ENCODE assay signal across 24 mouse cellular contexts in the genomic region with DNA sequence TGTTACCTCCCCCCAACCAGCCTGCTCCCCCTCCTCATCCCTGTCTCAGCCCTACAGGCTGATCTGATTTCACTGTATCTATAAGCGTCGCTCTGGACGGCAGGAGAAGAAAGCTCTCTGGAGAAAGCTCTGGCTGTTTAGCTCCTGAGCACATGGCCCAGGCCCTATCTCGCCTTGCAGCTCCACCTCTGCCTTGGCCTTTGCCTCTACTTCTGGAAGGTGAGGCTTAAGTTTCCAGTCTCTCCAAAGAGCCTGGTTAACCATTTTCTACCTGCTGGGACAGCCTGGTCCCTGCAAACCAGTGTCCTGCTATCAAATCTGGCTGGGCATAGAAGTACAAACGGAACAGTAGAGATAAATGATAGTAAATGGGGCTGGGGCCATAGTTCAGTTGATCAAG. TPM values are rescaled to one million over a fixed set of nuclear protein-coding genes. Genes with fewer than 3 reads are reported as not detected.
DNase-seq lines count a peak whose midpoint lies in the region; ATAC-seq and TF ChIP-seq lines count a peak whose summit lies in the region.
"Had no signal": no experiment of that assay in that cellular context is flagged by ENCODE, and none has a peak within 500 bp of the region (broad histone marks: within the 10 kb centered on the region; RNA-seq: fewer than 3 reads in every experiment).

No protein-coding gene starts in this region.

- DNase-seq in kidney, postnatal 0 days (ENCODE audit: low spot score): no peak
- no peak for DNase-seq in kidney, postnatal 4 days
- DNase-seq in limb, embryonic 14.5 days (ENCODE audit: low spot score): no peak
- peak; percentile 50 for DNase-seq in yolk sac, embryonic 10.5 days (ENCODE audit: low spot score)
- no peak for DNase-seq in right cerebral cortex, adult 18-20 months
- DNase-seq in adrenal gland, adult (ENCODE audit: inconsistent age in 2 of 2, low spot score in 1 of 2): no peak
- DNase-seq: adrenal gland, adult 8-10 months; cerebellum, adult 18-20 months; cerebellum, postnatal 14 days; gastrocnemius, postnatal 25 days; heart, adult 2 months; heart, postnatal 36 days; kidney, postnatal 14 days; liver, postnatal 0 days; right cerebral cortex, postnatal 14 days; thymus, adult 18-20 months; thymus, postnatal 4 days had no signal

- 0 out of 2 replicates have a peak, but pooled peaks have one; percentile 12 for ATAC-seq in kidney, postnatal 0 days (replicated peaks; ENCODE audit: low FRiP score, low read depth)
- ATAC-seq in intestine, embryonic 15.5 days: peak; percentile 88
- no peak for ATAC-seq in limb, embryonic 14.5 days (ENCODE audit: low FRiP score, low read depth)
- ATAC-seq: inflammation-experienced regulatory T-cells, adult 6 months; liver, postnatal 0 days; midbrain, embryonic 13.5 days had no signal

- H3K9ac ChIP-seq in kidney, postnatal 0 days (ENCODE audit: low read depth, low read length): no peak overlapping the region
- H3K9ac ChIP-seq in intestine, embryonic 15.5 days: no peak overlapping the region
- no peak overlapping the region for H3K9ac ChIP-seq in limb, embryonic 14.5 days (ENCODE audit: low read depth, low read length, severe bottlenecking)
- H3K9ac ChIP-seq: forebrain, embryonic 12.5 days; heart, embryonic 15.5 days; hindbrain, embryonic 14.5 days; liver, postnatal 0 days; midbrain, embryonic 13.5 days had no signal

- no peak overlapping the region for H3K4me3 ChIP-seq in kidney, postnatal 0 days (replicated peaks; ENCODE audit: low read depth, low read length)
- H3K4me3 ChIP-seq in intestine, embryonic 15.5 days (replicated peaks): no peak overlapping the region
- H3K4me3 ChIP-seq in limb, embryonic 14.5 days (replicated peaks; ENCODE audit: low read length): no peak overlapping the region
- H3K4me3 ChIP-seq: forebrain, embryonic 12.5 days; heart, adult 2 months; heart, embryonic 15.5 days; midbrain, embryonic 13.5 days had no signal

- no peak overlapping the region for H3K4me2 ChIP-seq in kidney, postnatal 0 days (ENCODE audit: low read length)
- H3K4me2 ChIP-seq in intestine, embryonic 15.5 days (replicated peaks): 0 out of 2 replicates have a peak overlapping the region, but pooled peaks have one; percentile 6
- H3K4me2 ChIP-seq in limb, embryonic 14.5 days (replicated peaks; ENCODE audit: low read depth, low read length, severe bottlenecking): no peak overlapping the region
- H3K4me2 ChIP-seq: forebrain, embryonic 12.5 days; heart, embryonic 15.5 days; hindbrain, embryonic 14.5 days; midbrain, embryonic 13.5 days had no signal

- H3K9me3 ChIP-seq in kidney, postnatal 0 days (replicated peaks; ENCODE audit: low read length): no peaks in the 10 kb centered on the region
- H3K9me3 ChIP-seq in intestine, embryonic 15.5 days: no peaks in the 10 kb centered on the region
- no peaks in the 10 kb centered on the region for H3K9me3 ChIP-seq in limb, embryonic 14.5 days (ENCODE audit: control insufficient read depth, low read length)
- H3K9me3 ChIP-seq: forebrain, embryonic 12.5 days; heart, embryonic 15.5 days; midbrain, embryonic 13.5 days had no signal

- WGBS in kidney, postnatal 0 days: 28% methylated on average over 5 of the region's 5 CpGs
- 50% methylated on average over 5 of the region's 5 CpGs for WGBS in intestine, embryonic 15.5 days
- 48% methylated on average over 5 of the region's 5 CpGs for WGBS in limb, embryonic 14.5 days

- TF ChIP-seq CTCF in kidney, postnatal 0 days (IDR thresholded peaks at IDR 0.05; ENCODE audit: low read depth): no peak

- no peak for TF ChIP-seq POLR2A in limb, embryonic 14.5 days (IDR thresholded peaks at IDR 0.05; ENCODE audit: borderline replicate concordance, extremely low read depth, insufficient read depth, insufficient read length)

- H3K27ac ChIP-seq in kidney, postnatal 0 days: no peak overlapping the region
- peak overlapping the region; percentile 71 for H3K27ac ChIP-seq in intestine, embryonic 15.5 days
- H3K27ac ChIP-seq in limb, embryonic 14.5 days (replicated peaks; ENCODE audit: low read depth, low read length): 0 out of 2 replicates have a peak overlapping the region, but pooled peaks have one; percentile 33
- H3K27ac ChIP-seq: forebrain, embryonic 12.5 days; heart, adult 2 months; heart, embryonic 15.5 days; hindbrain, embryonic 14.5 days; midbrain, embryonic 13.5 days had no signal

- no peaks in the 10 kb centered on the region for H3K36me3 ChIP-seq in kidney, postnatal 0 days (ENCODE audit: insufficient read depth, low read length)
- H3K36me3 ChIP-seq in intestine, embryonic 15.5 days: no peaks in the 10 kb centered on the region
- no peaks in the 10 kb centered on the region for H3K36me3 ChIP-seq in limb, embryonic 14.5 days (ENCODE audit: control insufficient read depth, insufficient read depth, low read length)
- H3K36me3 ChIP-seq: forebrain, embryonic 12.5 days; heart, embryonic 15.5 days; midbrain, embryonic 13.5 days had no signal

- no peaks in the 10 kb centered on the region for H3K4me1 ChIP-seq in kidney, postnatal 0 days (replicated peaks; ENCODE audit: insufficient read depth, low read length)
- peaks cover 10% of the 10 kb centered on the region for H3K4me1 ChIP-seq in intestine, embryonic 15.5 days (replicated peaks)
- H3K4me1 ChIP-seq in limb, embryonic 14.5 days (ENCODE audit: control insufficient read depth, insufficient read depth, low read length): peaks cover 24% of the 10 kb centered on the region
- H3K4me1 ChIP-seq: midbrain, embryonic 13.5 days had no signal

- H3K27me3 ChIP-seq in kidney, postnatal 0 days (ENCODE audit: insufficient read depth, low read length): no peaks in the 10 kb centered on the region
- H3K27me3 ChIP-seq in intestine, embryonic 15.5 days (replicated peaks): no peaks in the 10 kb centered on the region
- H3K27me3 ChIP-seq in limb, embryonic 14.5 days (ENCODE audit: control insufficient read depth, insufficient read depth, low read length): no peaks in the 10 kb centered on the region
- H3K27me3 ChIP-seq: forebrain, embryonic 12.5 days; heart, embryonic 15.5 days; midbrain, embryonic 13.5 days had no signal

RNA-seq across cellular contexts. Expression of a gene that starts 19.7 kb away (rescaled TPM):
- polyA plus RNA-seq in kidney, postnatal 0 days (2015; fragmentation: Nextera tagmentation; extraction: Ambion mirVana): 98.4 and 108 TPM in 2 replicates
- 67.1 and 77.3 TPM in 2 replicates for polyA plus RNA-seq in intestine, embryonic 15.5 days (2015; fragmentation: Nextera tagmentation; extraction: Ambion mirVana)
- polyA plus RNA-seq in limb, embryonic 14.5 days (2012; rRNA removed): 1.3 and 1.4 TPM in 2 replicates
- polyA plus RNA-seq in limb, embryonic 14.5 days (2014; fragmentation: Nextera tagmentation; extraction: Ambion mirVana): 0.14 and 0.40 TPM in 2 replicates
- polyA plus RNA-seq: C2C12; forebrain, embryonic 12.5 days; heart, adult 2 months; inflammation-experienced regulatory T-cells, adult 6 months; midbrain, embryonic 13.5 days had no signal

RNA-seq across cellular contexts. Expression of a gene that starts 22.2 kb away (rescaled TPM):
- 5.7 and 6.4 TPM in 2 replicates for polyA plus RNA-seq in kidney, postnatal 0 days (2015; fragmentation: Nextera tagmentation; extraction: Ambion mirVana)
- polyA plus RNA-seq in intestine, embryonic 15.5 days (2015; fragmentation: Nextera tagmentation; extraction: Ambion mirVana): 13.1 and 13.3 TPM in 2 replicates
- 134 and 171 TPM in 2 replicates for polyA plus RNA-seq in limb, embryonic 14.5 days (2012; rRNA removed)
- 34.1 and 40.5 TPM in 2 replicates for polyA plus RNA-seq in limb, embryonic 14.5 days (2014; fragmentation: Nextera tagmentation; extraction: Ambion mirVana)

RNA-seq across cellular contexts. Expression of a gene that starts 37.0 kb away (rescaled TPM):
- polyA plus RNA-seq in kidney, postnatal 0 days (2015; fragmentation: Nextera tagmentation; extraction: Ambion mirVana): 2.3 and 2.5 TPM in 2 replicates
- 48.8 and 71.7 TPM in 2 replicates for polyA plus RNA-seq in intestine, embryonic 15.5 days (2015; fragmentation: Nextera tagmentation; extraction: Ambion mirVana)
- polyA plus RNA-seq in limb, embryonic 14.5 days (2012; rRNA removed): 0.14 and 0.31 TPM in 2 replicates
- polyA plus RNA-seq in limb, embryonic 14.5 days (2014; fragmentation: Nextera tagmentation; extraction: Ambion mirVana): not detected in 2 replicates
- polyA plus RNA-seq: C2C12; forebrain, embryonic 12.5 days; heart, adult 2 months; hindbrain, embryonic 14.5 days; inflammation-experienced regulatory T-cells, adult 6 months had no signal

Comparison
In these comparisons a context has a peak if more than half of its experiments do, and no peak if none do; other contexts are left out.
1. RNA of a gene that starts 19.7 kb away (polyA plus RNA-seq): 98.4 to 108 TPM in kidney, postnatal 0 days and 67.1 to 77.3 TPM in intestine, embryonic 15.5 days; 0.14 to 1.4 TPM in limb, embryonic 14.5 days; every median in the first group is over 10 times any median in the second.
2. RNA of a gene that starts 37.0 kb away (polyA plus RNA-seq): 48.8 to 71.7 TPM in intestine, embryonic 15.5 days; 2.3 to 2.5 TPM in kidney, postnatal 0 days and 0.14 to 0.31 TPM in limb, embryonic 14.5 days; every median in the first group is over 10 times any median in the second.